Mouse (Mus musculus) embryo, embryonic 11.5 days (tissue): ENCODE measurements at regions not wholly inside any gene's neighbourhood (a gene's known extent, or its start where the extent isn't known, plus 50 kb on each side); places are given as distances from the start of the nearest gene placed in this dataset.

ENCODE experiments used
- DNase-seq: peaks from one replicate; pipeline ENCODE4 v3.0.0-alpha.2; 2012; ENCODE audit warnings: low read depth, low spot score

DNA sequence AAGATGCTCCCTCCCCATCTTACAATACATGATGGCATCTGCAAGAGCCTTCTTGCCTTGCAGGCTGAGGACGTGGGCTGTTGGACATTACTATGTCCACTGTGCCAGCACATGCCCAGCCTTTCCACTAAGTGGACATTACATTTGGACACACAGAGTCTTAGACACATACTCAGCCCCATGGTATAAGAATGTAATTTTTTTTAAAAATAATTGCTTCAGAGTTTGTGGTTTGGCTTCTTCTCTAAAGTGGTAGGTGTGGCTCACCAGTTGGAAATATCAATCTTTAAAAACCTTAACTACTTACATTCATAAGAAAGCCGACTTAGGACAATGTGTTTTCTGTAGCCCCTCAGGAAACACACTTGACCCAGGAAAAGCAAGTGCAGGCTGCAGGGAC, 299.7 kb upstream of the Thbs1 start:
- DNase-seq, result no peak

GRCm38 (mm10) chr2:117819701-117820225, 291.9 kb upstream of the Thbs1 start:
- DNase-seq, result no peak

GRCm38 (mm10) chr2:117820708-117821107, 291.0 kb upstream of the Thbs1 start:
- DNase-seq, result no peak

DNA sequence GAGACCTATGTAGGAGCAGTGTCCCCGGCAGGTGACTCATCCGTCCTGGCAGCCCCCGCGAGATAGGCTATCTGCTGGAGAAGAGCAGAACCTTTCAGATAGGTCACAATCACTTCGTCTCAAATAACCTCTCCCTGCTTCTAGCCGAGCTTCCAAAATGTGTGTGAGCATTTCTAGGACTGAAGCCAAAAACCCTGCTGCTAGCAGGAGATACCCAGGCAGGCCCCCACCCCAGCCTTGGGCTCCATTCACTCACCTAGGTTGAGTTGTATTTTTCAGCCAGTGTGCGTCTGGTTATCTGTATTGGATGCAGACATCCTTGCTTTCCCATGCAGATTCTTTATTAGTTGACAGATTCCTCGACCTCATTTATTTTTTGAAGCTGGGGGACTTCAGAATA, 286.6 kb upstream of the Thbs1 start:
- no peak for DNase-seq

GRCm38 (mm10) chr2:117827278-117827677, 284.4 kb upstream of the Thbs1 start:
- no peak for DNase-seq

DNA sequence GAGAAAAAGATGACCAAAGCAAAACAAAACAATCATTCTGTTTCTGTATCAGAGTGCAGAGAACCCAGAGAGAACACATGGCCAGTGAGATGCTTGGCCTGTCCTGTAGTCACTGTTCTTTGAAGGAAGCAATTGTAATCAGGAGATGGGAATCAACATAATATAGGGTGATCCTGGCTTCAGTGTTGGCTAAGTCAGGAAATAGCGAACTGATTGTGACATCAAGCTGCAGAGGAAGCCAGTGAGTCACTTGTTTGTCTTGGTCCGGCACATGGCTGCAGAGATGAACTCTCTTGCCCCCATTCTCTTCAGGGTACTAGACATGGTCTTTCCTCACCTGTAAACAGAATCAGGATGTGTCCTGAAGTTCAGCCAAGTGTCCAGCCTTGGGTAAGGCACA, 273.3 kb upstream of the Thbs1 start:
- DNase-seq, result no peak

DNA sequence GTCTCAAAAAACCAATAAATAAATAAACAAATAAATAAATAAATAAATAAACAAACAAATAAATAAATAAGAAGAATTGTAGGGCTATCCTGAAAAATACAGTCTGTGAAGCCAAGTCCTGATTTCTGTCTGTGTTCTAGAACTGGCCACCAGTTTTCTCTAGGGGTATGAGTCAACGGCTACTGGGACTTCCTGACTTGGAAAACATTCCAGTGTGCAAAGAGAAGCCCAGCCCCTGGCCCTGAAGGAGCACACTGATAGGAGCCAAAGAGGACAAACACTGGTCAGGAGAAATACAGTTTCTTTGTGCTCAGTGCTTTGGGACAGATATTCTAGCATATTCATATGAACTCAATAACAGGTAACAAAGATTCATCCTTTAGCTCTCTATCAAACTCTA, 271.3 kb upstream of the Thbs1 start:
- DNase-seq, result no peak

GRCm38 (mm10) chr2:117842309-117842986, 269.2 kb upstream of the Thbs1 start:
- no peak for DNase-seq

GRCm38 (mm10) chr2:117852442-117852841, 259.2 kb upstream of the Thbs1 start:
- DNase-seq, result no peak

- no peak for DNase-seq
Measured at GRCm38 (mm10) chr2:117862301-117862700, 249.4 kb upstream of the Thbs1 start.

DNA sequence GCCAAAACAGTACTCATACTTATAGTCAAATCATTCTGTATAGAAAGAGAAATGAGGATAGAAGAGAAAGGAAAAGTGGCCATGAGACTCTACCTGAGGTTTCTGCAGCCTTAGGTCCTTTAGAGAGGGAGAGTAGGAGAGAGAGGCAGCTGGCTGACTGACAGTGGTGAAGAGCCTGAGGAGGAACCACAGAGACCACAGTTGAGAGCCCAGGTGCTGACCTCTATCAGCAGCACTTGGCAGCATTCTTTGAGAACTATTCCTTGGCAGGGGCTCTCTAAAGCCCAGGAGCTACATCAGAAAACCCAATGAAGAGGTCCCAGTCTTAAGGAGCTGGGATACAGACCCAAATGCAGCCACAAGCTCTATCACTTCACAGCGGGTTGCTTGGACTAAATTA, 246.6 kb upstream of the Thbs1 start:
- no peak for DNase-seq

DNA sequence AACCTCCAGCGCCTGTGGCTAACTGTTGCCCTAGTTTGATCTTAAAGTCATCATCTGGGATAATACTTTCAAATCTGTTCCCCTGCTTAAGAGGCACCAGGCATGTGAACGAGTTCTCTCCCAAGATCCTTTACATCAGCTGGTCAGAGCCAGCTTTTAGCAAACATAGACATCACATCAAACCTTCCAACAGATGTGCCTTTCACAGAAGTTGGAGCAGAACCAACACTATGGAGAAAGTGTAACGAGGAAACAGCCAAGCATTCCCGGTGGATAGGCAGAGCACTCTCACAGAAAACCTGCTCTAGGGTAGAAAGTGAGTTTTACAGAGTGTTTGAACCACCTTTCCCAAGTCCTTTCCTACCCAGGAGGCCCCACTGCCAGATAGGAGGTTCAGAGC, 244.7 kb upstream of the Thbs1 start:
- DNase-seq, result no peak

DNA sequence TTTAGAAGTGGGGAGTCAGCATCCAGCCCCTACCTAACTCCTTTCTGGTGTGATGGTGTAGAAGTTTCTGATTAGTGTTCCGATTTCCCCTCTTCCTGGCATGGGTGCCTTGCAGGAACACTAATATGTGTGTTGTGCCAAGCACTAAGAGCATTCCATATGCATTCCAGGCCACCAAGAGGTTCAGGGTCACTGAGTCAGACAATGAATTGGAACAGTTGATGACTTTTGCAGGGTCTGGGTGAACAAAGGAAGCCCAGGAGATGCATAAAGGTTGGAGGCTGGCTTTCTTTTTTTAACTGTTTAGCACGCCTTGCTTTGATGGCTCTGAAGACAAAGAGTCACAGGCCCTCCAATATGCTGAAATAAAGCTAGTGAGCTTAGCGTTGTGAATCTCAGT, 244.3 kb upstream of the Thbs1 start:
- no peak for DNase-seq

- DNase-seq, result no peak
Measured at GRCm38 (mm10) chr2:117868857-117869256, 242.8 kb upstream of the Thbs1 start.

DNA sequence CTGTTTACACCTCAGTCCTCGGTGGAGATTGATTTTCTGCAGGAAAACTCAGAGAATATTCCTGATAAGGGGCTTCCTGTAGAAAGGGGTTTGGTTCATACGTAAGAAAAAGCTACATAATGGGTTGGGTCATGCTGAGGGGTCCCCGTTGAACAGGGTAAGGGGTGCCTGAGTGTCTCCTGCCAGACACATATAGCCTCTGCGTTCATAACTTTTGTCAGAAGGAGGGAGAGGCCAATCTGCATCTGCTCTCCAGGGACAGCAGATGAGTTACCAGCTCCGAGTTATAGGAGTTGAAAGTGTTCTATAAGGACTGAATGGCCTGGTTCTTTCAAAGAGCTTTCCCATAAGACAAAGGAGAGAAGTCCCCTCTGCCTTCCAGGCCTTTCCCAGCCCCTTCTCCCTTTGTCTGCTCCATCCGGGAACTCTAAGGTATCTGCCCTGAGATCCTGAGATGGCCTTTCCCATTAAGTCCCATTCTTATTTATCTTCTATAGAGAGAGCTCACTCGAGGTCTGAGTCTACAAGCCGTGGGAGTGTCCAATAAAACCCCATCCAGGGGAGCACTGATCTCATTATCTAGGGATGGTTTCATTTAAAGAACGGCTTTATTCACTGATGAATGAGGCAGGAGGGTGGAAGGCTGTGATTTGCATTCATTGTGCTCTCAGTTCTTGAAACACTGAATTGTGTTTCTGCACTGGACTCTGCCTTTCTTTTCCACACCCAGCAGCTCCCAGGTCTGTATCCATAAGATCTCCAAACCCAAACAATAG, 240.0 kb upstream of the Thbs1 start:
- no peak for DNase-seq

- no peak for DNase-seq
Measured at GRCm38 (mm10) chr2:117877816-117878215, 233.9 kb upstream of the Thbs1 start.

DNA sequence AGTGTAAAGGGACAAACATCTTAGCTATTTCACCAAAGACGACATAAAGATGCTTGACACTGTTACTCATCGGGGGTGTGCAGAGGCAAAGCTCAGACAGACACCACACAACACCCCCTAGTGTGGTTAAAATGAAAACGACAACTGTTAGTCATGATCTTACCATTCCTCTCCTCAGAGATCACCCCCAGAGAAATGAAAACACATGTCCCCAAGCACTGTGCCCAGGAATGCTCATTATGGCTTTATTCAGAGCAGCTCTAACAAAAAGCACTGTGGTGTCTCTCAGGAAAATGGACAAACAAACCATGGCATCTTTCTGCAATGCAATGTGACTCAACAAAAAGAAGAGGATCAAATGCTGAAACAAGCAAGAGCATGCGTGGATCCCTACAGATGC, 229.5 kb upstream of the Thbs1 start:
- DNase-seq, result no peak

GRCm38 (mm10) chr2:117882890-117883289, 228.8 kb upstream of the Thbs1 start:
- DNase-seq, result no peak

DNA sequence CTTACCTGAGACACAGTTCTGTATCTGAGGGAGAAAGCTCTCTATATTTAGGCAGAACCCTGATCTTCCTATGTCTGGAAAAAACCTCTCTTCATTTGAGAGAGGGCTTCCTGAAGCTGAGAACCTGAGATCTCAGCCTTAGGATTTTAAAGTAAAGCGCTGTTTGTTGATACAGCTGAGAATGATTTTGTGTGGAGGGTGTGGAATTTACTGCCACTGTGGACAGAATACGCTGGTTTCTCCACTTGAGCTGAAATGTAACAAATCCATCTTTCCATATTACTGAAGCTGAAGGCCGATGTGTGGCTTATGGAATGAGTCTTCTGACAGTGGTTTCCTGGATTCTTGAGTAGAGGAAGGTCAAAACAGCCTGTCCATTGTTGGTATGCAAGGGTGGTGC, 225.2 kb upstream of the Thbs1 start:
- DNase-seq, result no peak

DNA sequence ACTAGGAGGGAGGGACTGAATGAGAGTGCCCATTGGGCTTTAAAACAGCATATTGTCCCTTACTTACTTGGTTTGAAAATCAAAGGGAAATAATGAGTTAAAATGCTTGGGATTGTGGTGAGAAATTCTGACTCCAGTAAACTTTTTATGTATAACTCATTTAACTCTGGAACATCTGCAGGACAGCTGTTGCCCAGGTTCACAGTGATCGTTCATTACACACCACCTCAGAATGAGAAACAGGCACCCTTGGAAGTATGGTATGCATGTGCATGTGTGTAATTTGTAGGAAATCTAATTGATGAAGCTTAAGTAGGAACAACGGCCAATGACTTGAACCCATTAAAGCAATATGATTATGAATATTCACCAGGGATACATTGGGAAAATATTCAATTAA, 210.4 kb upstream of the Thbs1 start:
- no peak for DNase-seq

GRCm38 (mm10) chr2:117902837-117903236, 208.8 kb upstream of the Thbs1 start:
- DNase-seq, result no peak

- DNase-seq, result no peak
Measured at GRCm38 (mm10) chr2:117903705-117904104, 208.0 kb upstream of the Thbs1 start.

- DNase-seq, result no peak
Measured at GRCm38 (mm10) chr2:117906509-117906908, 205.2 kb upstream of the Thbs1 start.
